Mouse (Mus musculus): ENCODE data around the gene Cst9. TPM values are rescaled to one million over a fixed set of nuclear protein-coding genes. Genes with fewer than 3 reads are reported as not detected.

Gene Cst9
- not detected in 2 replicates for polyA plus RNA-seq (2015; fragmentation: Nextera tagmentation; extraction: Ambion mirVana)

GRCm38 (mm10) chr2:148834912-148835311 lies at the start of gene Cst9:
TSS of gene Cst9 (plus strand) at chr2:148835147.
- H3K36me3 ChIP-seq (ENCODE audit: control insufficient read depth, insufficient read depth), result no peaks in the 10 kb centered on the region
- no peak for ATAC-seq
- H3K9me3 ChIP-seq (ENCODE audit: control insufficient read depth), result no peaks in the 10 kb centered on the region
- 43% methylated on average over 4 of the region's 4 CpGs for WGBS
- no peak within 1 kb of the TSS for H3K4me2 ChIP-seq (replicated peaks; ENCODE audit: low read depth)
- no peak within 1 kb of the TSS for H3K27ac ChIP-seq (ENCODE audit: low read depth, low read length)
- TF ChIP-seq CTCF (IDR thresholded peaks at IDR 0.05; ENCODE audit: low read depth), result no peak
- no peak within 1 kb of the TSS for H3K9ac ChIP-seq (ENCODE audit: low read depth, low read length)
- H3K4me3 ChIP-seq (ENCODE audit: low read depth, low read length), result no peak within 1 kb of the TSS
- H3K27me3 ChIP-seq (replicated peaks; ENCODE audit: control insufficient read depth, insufficient read depth, low read length), result peaks cover 26% of the 10 kb centered on the region
- H3K4me1 ChIP-seq (replicated peaks; ENCODE audit: control insufficient read depth, insufficient read depth, low read length), result no peaks in the 10 kb centered on the region

GRCm38 (mm10) chr2:148789142-148789541 lies 45.8 kb upstream of the Cst9 start, which contains the start of gene Cst12:
TSS of gene Cst12 (plus strand) at chr2:148789361.
- no peak for ATAC-seq
- no peak within 1 kb of the TSS for H3K27ac ChIP-seq (ENCODE audit: low read depth, low read length)
- no peak within 1 kb of the TSS for H3K4me3 ChIP-seq (ENCODE audit: low read depth, low read length)
- H3K9me3 ChIP-seq (ENCODE audit: control insufficient read depth), result no peaks in the 10 kb centered on the region
- 90% methylated on average over 6 of the region's 6 CpGs for WGBS
- no peaks in the 10 kb centered on the region for H3K4me1 ChIP-seq (replicated peaks; ENCODE audit: control insufficient read depth, insufficient read depth, low read length)
- no peaks in the 10 kb centered on the region for H3K36me3 ChIP-seq (ENCODE audit: control insufficient read depth, insufficient read depth)
- H3K27me3 ChIP-seq (replicated peaks; ENCODE audit: control insufficient read depth, insufficient read depth, low read length), result no peaks in the 10 kb centered on the region
- no peak within 1 kb of the TSS for H3K4me2 ChIP-seq (replicated peaks; ENCODE audit: low read depth)
- H3K9ac ChIP-seq (ENCODE audit: low read depth, low read length), result no peak within 1 kb of the TSS
- no peak for TF ChIP-seq CTCF (IDR thresholded peaks at IDR 0.05; ENCODE audit: low read depth)

- no peaks in the 10 kb centered on the region for H3K27me3 ChIP-seq (replicated peaks; ENCODE audit: control insufficient read depth, insufficient read depth, low read length)
- no peak within 1 kb of the TSS for H3K4me2 ChIP-seq (replicated peaks; ENCODE audit: low read depth)
- no peak within 1 kb of the TSS for H3K27ac ChIP-seq (ENCODE audit: low read depth, low read length)
- no peak for ATAC-seq
- no peak for TF ChIP-seq CTCF (IDR thresholded peaks at IDR 0.05; ENCODE audit: low read depth)
- no peaks in the 10 kb centered on the region for H3K9me3 ChIP-seq (ENCODE audit: control insufficient read depth)
- no peaks in the 10 kb centered on the region for H3K36me3 ChIP-seq (ENCODE audit: control insufficient read depth, insufficient read depth)
- no peak within 1 kb of the TSS for H3K4me3 ChIP-seq (ENCODE audit: low read depth, low read length)
- 81% methylated on average over 1 of the region's 1 CpGs for WGBS
- H3K4me1 ChIP-seq (replicated peaks; ENCODE audit: control insufficient read depth, insufficient read depth, low read length), result no peaks in the 10 kb centered on the region
- no peak within 1 kb of the TSS for H3K9ac ChIP-seq (ENCODE audit: low read depth, low read length)
These were observed 36.5 kb upstream of the Cst9 start, which contains the start of gene Cst8 for GRCm38 (mm10) chr2:148798485-148798884. TSS of gene Cst8 (plus strand) at chr2:148798785.

- no peak for ATAC-seq
- H3K4me1 ChIP-seq (replicated peaks; ENCODE audit: control insufficient read depth, insufficient read depth, low read length), result no peaks in the 10 kb centered on the region
- 34% methylated on average over 3 of the region's 3 CpGs for WGBS
- H3K4me3 ChIP-seq (ENCODE audit: low read depth, low read length), result no peak overlapping the region
- no peak for TF ChIP-seq CTCF (IDR thresholded peaks at IDR 0.05; ENCODE audit: low read depth)
- no peaks in the 10 kb centered on the region for H3K9me3 ChIP-seq (ENCODE audit: control insufficient read depth)
- no peak overlapping the region for H3K9ac ChIP-seq (ENCODE audit: low read depth, low read length)
- no peak overlapping the region for H3K4me2 ChIP-seq (replicated peaks; ENCODE audit: low read depth)
- H3K27me3 ChIP-seq (replicated peaks; ENCODE audit: control insufficient read depth, insufficient read depth, low read length), result no peaks in the 10 kb centered on the region
- no peak overlapping the region for H3K27ac ChIP-seq (ENCODE audit: low read depth, low read length)
- H3K36me3 ChIP-seq (ENCODE audit: control insufficient read depth, insufficient read depth), result no peaks in the 10 kb centered on the region
These were observed 33.4 kb upstream of the Cst9 start for GRCm38 (mm10) chr2:148801491-148801921.

- WGBS, result 52% methylated on average over 6 of the region's 6 CpGs
- H3K36me3 ChIP-seq (ENCODE audit: control insufficient read depth, insufficient read depth), result no peaks in the 10 kb centered on the region
- H3K27ac ChIP-seq (ENCODE audit: low read depth, low read length), result no peak overlapping the region
- ATAC-seq, result no peak
- H3K9me3 ChIP-seq (ENCODE audit: control insufficient read depth), result no peaks in the 10 kb centered on the region
- no peaks in the 10 kb centered on the region for H3K27me3 ChIP-seq (replicated peaks; ENCODE audit: control insufficient read depth, insufficient read depth, low read length)
- H3K4me3 ChIP-seq (ENCODE audit: low read depth, low read length), result no peak overlapping the region
- TF ChIP-seq CTCF (IDR thresholded peaks at IDR 0.05; ENCODE audit: low read depth), result no peak
- no peak overlapping the region for H3K9ac ChIP-seq (ENCODE audit: low read depth, low read length)
- H3K4me1 ChIP-seq (replicated peaks; ENCODE audit: control insufficient read depth, insufficient read depth, low read length), result no peaks in the 10 kb centered on the region
- H3K4me2 ChIP-seq (replicated peaks; ENCODE audit: low read depth), result no peak overlapping the region
These were observed 28.3 kb upstream of the Cst9 start for GRCm38 (mm10) chr2:148806696-148807095.

- Histone ChIP-seq H3K36me3 (ENCODE audit: control insufficient read depth, insufficient read depth) (no peaks in the 10 kb centered on the region), H3K4me2 (replicated peaks; ENCODE audit: low read depth) (no peak within 1 kb of the TSS), H3K9ac (ENCODE audit: low read depth, low read length) (no peak within 1 kb of the TSS), H3K9me3 (ENCODE audit: control insufficient read depth) (no peaks in the 10 kb centered on the region), H3K27me3 (replicated peaks; ENCODE audit: control insufficient read depth, insufficient read depth, low read length) (peaks cover 3% of the 10 kb centered on the region; the same call in 1 of the 2 replicates), H3K27ac (ENCODE audit: low read depth, low read length) (no peak within 1 kb of the TSS), H3K4me1 (replicated peaks; ENCODE audit: control insufficient read depth, insufficient read depth, low read length) (no peaks in the 10 kb centered on the region), H3K4me3 (ENCODE audit: low read depth, low read length) (no peak within 1 kb of the TSS)
- no peak for TF ChIP-seq CTCF (IDR thresholded peaks at IDR 0.05; ENCODE audit: low read depth)
- ATAC-seq, result no peak
These were observed 15.0 kb upstream of the Cst9 start, which contains the start of gene Cst13 for GRCm38 (mm10) chr2:148819909-148820308. TSS of gene Cst13 (plus strand) at chr2:148820081.

GRCm38 (mm10) chr2:148825986-148826385 lies 9.0 kb upstream of the Cst9 start:
- Histone ChIP-seq H3K9ac (ENCODE audit: low read depth, low read length) (no peak overlapping the region), H3K27ac (ENCODE audit: low read depth, low read length) (no peak overlapping the region), H3K27me3 (replicated peaks; ENCODE audit: control insufficient read depth, insufficient read depth, low read length) (peaks cover 8% of the 10 kb centered on the region; the same call in 1 of the 2 replicates), H3K9me3 (ENCODE audit: control insufficient read depth) (no peaks in the 10 kb centered on the region), H3K36me3 (ENCODE audit: control insufficient read depth, insufficient read depth) (no peaks in the 10 kb centered on the region), H3K4me1 (replicated peaks; ENCODE audit: control insufficient read depth, insufficient read depth, low read length) (no peaks in the 10 kb centered on the region), H3K4me2 (replicated peaks; ENCODE audit: low read depth) (no peak overlapping the region), H3K4me3 (ENCODE audit: low read depth, low read length) (no peak overlapping the region)
- no peak for TF ChIP-seq CTCF (IDR thresholded peaks at IDR 0.05; ENCODE audit: low read depth)
- no peak for ATAC-seq
- 29% methylated on average over 1 of the region's 1 CpGs for WGBS

Data from intestine, postnatal 0 days (tissue).